Comparison of ENCODE assay signal across 14 mouse cellular contexts in the genomic region with DNA sequence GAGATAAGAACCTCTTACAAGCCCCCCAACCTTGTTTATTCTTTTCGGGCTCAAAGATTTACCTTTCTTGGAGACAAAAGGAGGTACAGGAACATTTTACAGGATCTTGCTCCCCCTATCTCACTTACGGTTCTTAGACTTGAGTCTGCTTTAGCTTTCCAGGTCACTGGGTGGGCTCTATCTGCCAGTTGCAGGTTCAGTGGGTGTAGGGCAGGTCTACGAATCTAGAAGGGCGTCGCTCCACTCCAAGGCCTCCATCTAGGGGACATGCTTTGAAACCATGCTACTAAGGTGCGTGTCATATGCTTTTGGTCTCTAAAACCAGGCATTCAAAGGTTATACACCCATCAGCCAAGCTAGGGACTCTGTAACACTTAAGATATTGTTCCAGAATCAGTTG. TPM values are rescaled to one million over a fixed set of nuclear protein-coding genes. Genes with fewer than 3 reads are reported as not detected.
DNase-seq lines count a peak whose midpoint lies in the region; ATAC-seq and TF ChIP-seq lines count a peak whose summit lies in the region.
"Had no signal": no experiment of that assay in that cellular context is flagged by ENCODE, and none has a peak within 500 bp of the region (broad histone marks: within the 10 kb centered on the region; RNA-seq: fewer than 3 reads in every experiment).

No protein-coding gene starts in this region.

- ATAC-seq in intestine, embryonic 15.5 days, result no peak
- no peak for ATAC-seq in intestine, embryonic 16.5 days
- no peak for ATAC-seq in forebrain, embryonic 16.5 days
- no peak for ATAC-seq in midbrain, embryonic 13.5 days
- ATAC-seq: inflammation-experienced regulatory T-cells, adult 6 months had no signal

- H3K36me3 ChIP-seq in intestine, embryonic 15.5 days, result no peaks in the 10 kb centered on the region
- 0 out of 2 replicates have a peak, but pooled peaks cover 6% of the 10 kb centered on the region for H3K36me3 ChIP-seq in intestine, embryonic 16.5 days (ENCODE audit: control insufficient read depth, insufficient read depth, low read length)
- H3K36me3 ChIP-seq in MEL (ENCODE audit: control insufficient read depth in 1 of 2, insufficient read depth in 2 of 2, low read length in 2 of 2), result peaks cover 1 to 35% of the 10 kb centered on the region in 2 experiments; a peak in 3 of 4 replicates
- H3K36me3 ChIP-seq in forebrain, embryonic 16.5 days (ENCODE audit: control insufficient read depth, insufficient read depth), result no peaks in the 10 kb centered on the region
- H3K36me3 ChIP-seq in midbrain, embryonic 13.5 days, result no peaks in the 10 kb centered on the region

- no peak; a peak in 1 of 4 replicates for TF ChIP-seq EP300 in MEL (IDR thresholded peaks at IDR 0.05; ENCODE audit: low read depth in 1 of 2, low read length in 2 of 2)

- DNase-seq in MEL (ENCODE audit: low read depth, low spot score), result peak; percentile 65
- no peak for DNase-seq in left cerebral cortex, adult 11 months (ENCODE audit: low spot score)
- no peak for DNase-seq in retina, postnatal 1 day
- DNase-seq: cerebellum, adult 11 months; kidney, postnatal 10 days; lung, embryonic 14.5 days; thymus, postnatal 4 days had no signal

- no peak for TF ChIP-seq RAD21 in MEL (IDR thresholded peaks at IDR 0.05; ENCODE audit: low read depth, low read length)

- WGBS in intestine, embryonic 15.5 days, result 63% methylated on average over 6 of the region's 6 CpGs
- WGBS in intestine, embryonic 16.5 days, result 43% methylated on average over 6 of the region's 6 CpGs
- 74% methylated on average over 6 of the region's 6 CpGs for WGBS in forebrain, embryonic 16.5 days
- 68% methylated on average over 6 of the region's 6 CpGs for WGBS in midbrain, embryonic 13.5 days

- H3K27ac ChIP-seq in intestine, embryonic 15.5 days, result 0 out of 2 replicates have a peak overlapping the region, but pooled peaks have one; percentile 2
- H3K27ac ChIP-seq in intestine, embryonic 16.5 days (ENCODE audit: low read length), result no peak overlapping the region
- peak overlapping the region; percentile 86 for H3K27ac ChIP-seq in MEL (ENCODE audit: control insufficient read depth, low read depth, low read length)
- H3K27ac ChIP-seq in forebrain, embryonic 16.5 days (ENCODE audit: low read length), result peak overlapping the region; percentile 4; the same call in 1 of the 2 replicates
- H3K27ac ChIP-seq in midbrain, embryonic 13.5 days, result peak overlapping the region; percentile 81
- H3K27ac ChIP-seq: embryonic facial prominence, embryonic 13.5 days had no signal

- no peaks in the 10 kb centered on the region for H3K79me2 ChIP-seq in MEL (ENCODE audit: control insufficient read depth, insufficient read depth, low read length, poor library complexity)

- no peak for TF ChIP-seq POLR2A in MEL (IDR thresholded peaks at IDR 0.05; ENCODE audit: control insufficient read depth in 1 of 2, insufficient read depth in 1 of 2, low read depth in 1 of 2, low read length in 2 of 2, poor library complexity in 1 of 2)

- no peaks in the 10 kb centered on the region for H3K27me3 ChIP-seq in intestine, embryonic 15.5 days (replicated peaks)
- no peaks in the 10 kb centered on the region for H3K27me3 ChIP-seq in intestine, embryonic 16.5 days (replicated peaks; ENCODE audit: control insufficient read depth, insufficient read depth, low read length)
- no peaks in the 10 kb centered on the region for H3K27me3 ChIP-seq in MEL (ENCODE audit: control insufficient read depth in 1 of 2, insufficient read depth in 2 of 2, low read length in 2 of 2)
- no peaks in the 10 kb centered on the region for H3K27me3 ChIP-seq in forebrain, embryonic 16.5 days (replicated peaks; ENCODE audit: control insufficient read depth, insufficient read depth, low read length)
- H3K27me3 ChIP-seq in midbrain, embryonic 13.5 days, result no peaks in the 10 kb centered on the region
- H3K27me3 ChIP-seq: embryonic facial prominence, embryonic 13.5 days had no signal

- H3K4me2 ChIP-seq in intestine, embryonic 15.5 days (replicated peaks), result no peak overlapping the region
- no peak overlapping the region for H3K4me2 ChIP-seq in intestine, embryonic 16.5 days (ENCODE audit: low read depth, low read length)
- H3K4me2 ChIP-seq in forebrain, embryonic 16.5 days (ENCODE audit: low read length), result no peak overlapping the region
- H3K4me2 ChIP-seq in midbrain, embryonic 13.5 days (replicated peaks), result no peak overlapping the region
- H3K4me2 ChIP-seq: embryonic facial prominence, embryonic 13.5 days; lung, embryonic 14.5 days had no signal

- no peak overlapping the region for H3K9ac ChIP-seq in intestine, embryonic 15.5 days
- H3K9ac ChIP-seq in intestine, embryonic 16.5 days (ENCODE audit: low read depth, low read length), result no peak overlapping the region
- H3K9ac ChIP-seq in MEL (ENCODE audit: control insufficient read depth, low read depth, low read length, poor library complexity, severe bottlenecking), result 0 out of 2 replicates have a peak overlapping the region, but pooled peaks have one; percentile 6
- H3K9ac ChIP-seq in forebrain, embryonic 16.5 days (replicated peaks; ENCODE audit: low read depth, low read length), result no peak overlapping the region
- H3K9ac ChIP-seq in midbrain, embryonic 13.5 days (replicated peaks), result no peak overlapping the region
- H3K9ac ChIP-seq: embryonic facial prominence, embryonic 13.5 days; lung, embryonic 14.5 days had no signal

- H3K4me1 ChIP-seq in intestine, embryonic 15.5 days (replicated peaks), result peaks cover 24% of the 10 kb centered on the region
- H3K4me1 ChIP-seq in intestine, embryonic 16.5 days (ENCODE audit: control insufficient read depth, insufficient read depth, low read length), result peaks cover 20% of the 10 kb centered on the region
- H3K4me1 ChIP-seq in MEL (ENCODE audit: control insufficient read depth in 1 of 2, insufficient read depth in 2 of 2, low read length in 2 of 2), result peaks cover 10 to 29% of the 10 kb centered on the region in 2 experiments
- H3K4me1 ChIP-seq in forebrain, embryonic 16.5 days (replicated peaks; ENCODE audit: control insufficient read depth, insufficient read depth, low read length), result peaks cover 8% of the 10 kb centered on the region
- peaks cover 40% of the 10 kb centered on the region for H3K4me1 ChIP-seq in midbrain, embryonic 13.5 days (replicated peaks)

- H3K4me3 ChIP-seq in intestine, embryonic 15.5 days (replicated peaks), result no peak overlapping the region
- H3K4me3 ChIP-seq in intestine, embryonic 16.5 days (ENCODE audit: low read length), result no peak overlapping the region
- no peak overlapping the region for H3K4me3 ChIP-seq in MEL (ENCODE audit: control insufficient read depth in 1 of 2, insufficient read depth in 1 of 2, low read depth in 2 of 2, low read length in 2 of 2)
- H3K4me3 ChIP-seq in forebrain, embryonic 16.5 days (replicated peaks; ENCODE audit: low read length), result no peak overlapping the region
- H3K4me3 ChIP-seq in midbrain, embryonic 13.5 days (replicated peaks), result no peak overlapping the region
- H3K4me3 ChIP-seq: embryonic facial prominence, embryonic 13.5 days; myocyte had no signal

- TF ChIP-seq CTCF in MEL (IDR thresholded peaks at IDR 0.05 in 2 of 3, conservative IDR thresholded peaks at IDR 0.05 in 1 of 3; ENCODE audit: control insufficient read depth in 1 of 3, insufficient read depth in 1 of 3, low read depth in 2 of 3, low read length in 3 of 3, poor library complexity in 1 of 3, severe bottlenecking in 1 of 3), result no peak

- H3K9me3 ChIP-seq in intestine, embryonic 15.5 days, result no peaks in the 10 kb centered on the region
- no peaks in the 10 kb centered on the region for H3K9me3 ChIP-seq in intestine, embryonic 16.5 days (ENCODE audit: control insufficient read depth, low read length)
- no peaks in the 10 kb centered on the region for H3K9me3 ChIP-seq in MEL (replicated peaks; ENCODE audit: insufficient read depth, low read length)
- H3K9me3 ChIP-seq in forebrain, embryonic 16.5 days (ENCODE audit: control insufficient read depth, low read length), result no peaks in the 10 kb centered on the region
- H3K9me3 ChIP-seq in midbrain, embryonic 13.5 days, result no peaks in the 10 kb centered on the region
- H3K9me3 ChIP-seq: embryonic facial prominence, embryonic 13.5 days had no signal

RNA-seq across cellular contexts. Expression of gene Vat1, which starts 18.2 kb away (rescaled TPM):
- polyA plus RNA-seq in intestine, embryonic 15.5 days (2015; fragmentation: Nextera tagmentation; extraction: Ambion mirVana), result 69.7 and 70.0 TPM in 2 replicates
- 69.9 and 88.2 TPM in 2 replicates for polyA plus RNA-seq in intestine, embryonic 16.5 days (2015; fragmentation: Nextera tagmentation; extraction: Ambion mirVana)
- total RNA-seq in MEL (2012; rRNA removed), result 43.9 and 49.5 TPM in 2 replicates
- 100 to 1,000 TPM in 1 of 2 experiments, not detected in 1; 125 TPM for polyA plus RNA-seq in MEL (2012; ENCODE audit: insufficient read depth in 1 of 2, insufficient read length in 2 of 2, low read depth in 1 of 2, low replicate concordance in 2 of 2, missing spikeins in 1 of 2)
- 65.5 and 79.5 TPM in 2 replicates for polyA plus RNA-seq in forebrain, embryonic 16.5 days (2015; fragmentation: Nextera tagmentation; extraction: Ambion mirVana)
- polyA plus RNA-seq in midbrain, embryonic 13.5 days (2015; fragmentation: Nextera tagmentation; extraction: Ambion mirVana), result 79.5 and 91.5 TPM in 2 replicates

RNA-seq across cellular contexts. Expression of gene Rnd2, which starts 19.4 kb away (rescaled TPM):
- polyA plus RNA-seq in intestine, embryonic 15.5 days (2015; fragmentation: Nextera tagmentation; extraction: Ambion mirVana), result 23.7 and 24.5 TPM in 2 replicates
- 21.0 and 22.1 TPM in 2 replicates for polyA plus RNA-seq in intestine, embryonic 16.5 days (2015; fragmentation: Nextera tagmentation; extraction: Ambion mirVana)
- 4.2 and 6.4 TPM in 2 replicates for total RNA-seq in MEL (2012; rRNA removed)
- 10 to 100 TPM in 1 of 2 experiments, not detected in 1; 18.6 TPM for polyA plus RNA-seq in MEL (2012; ENCODE audit: insufficient read depth in 1 of 2, insufficient read length in 2 of 2, low read depth in 1 of 2, low replicate concordance in 2 of 2, missing spikeins in 1 of 2)
- 91.6 and 95.8 TPM in 2 replicates for polyA plus RNA-seq in forebrain, embryonic 16.5 days (2015; fragmentation: Nextera tagmentation; extraction: Ambion mirVana)
- polyA plus RNA-seq in midbrain, embryonic 13.5 days (2015; fragmentation: Nextera tagmentation; extraction: Ambion mirVana), result 102 and 117 TPM in 2 replicates
- polyA plus RNA-seq: inflammation-experienced regulatory T-cells, adult 6 months had no signal

RNA-seq across cellular contexts. Expression of gene Ifi35, which starts 36.0 kb away (rescaled TPM):
- polyA plus RNA-seq in intestine, embryonic 15.5 days (2015; fragmentation: Nextera tagmentation; extraction: Ambion mirVana), result 23.9 and 24.5 TPM in 2 replicates
- polyA plus RNA-seq in intestine, embryonic 16.5 days (2015; fragmentation: Nextera tagmentation; extraction: Ambion mirVana), result 29.7 and 31.1 TPM in 2 replicates
- total RNA-seq in MEL (2012; rRNA removed), result 37.5 and 64.4 TPM in 2 replicates
- polyA plus RNA-seq in MEL (2012; ENCODE audit: insufficient read depth in 1 of 2, insufficient read length in 2 of 2, low read depth in 1 of 2, low replicate concordance in 2 of 2, missing spikeins in 1 of 2), result 100 to 1,000 TPM in 1 of 2 experiments, 10 to 100 TPM in 1; 35.5 to 146 TPM
- polyA plus RNA-seq in forebrain, embryonic 16.5 days (2015; fragmentation: Nextera tagmentation; extraction: Ambion mirVana), result 2.2 and 2.5 TPM in 2 replicates
- polyA plus RNA-seq in midbrain, embryonic 13.5 days (2015; fragmentation: Nextera tagmentation; extraction: Ambion mirVana), result 2.2 and 2.3 TPM in 2 replicates

RNA-seq across cellular contexts. Expression of gene Rpl27, which starts 42.1 kb away (rescaled TPM):
- polyA plus RNA-seq in intestine, embryonic 15.5 days (2015; fragmentation: Nextera tagmentation; extraction: Ambion mirVana), result 322 and 353 TPM in 2 replicates
- polyA plus RNA-seq in intestine, embryonic 16.5 days (2015; fragmentation: Nextera tagmentation; extraction: Ambion mirVana), result 251 and 288 TPM in 2 replicates
- 2,405 and 2,621 TPM in 2 replicates for total RNA-seq in MEL (2012; rRNA removed)
- 100 to 1,000 TPM in 1 of 2 experiments, not detected in 1; 595 TPM for polyA plus RNA-seq in MEL (2012; ENCODE audit: insufficient read depth in 1 of 2, insufficient read length in 2 of 2, low read depth in 1 of 2, low replicate concordance in 2 of 2, missing spikeins in 1 of 2)
- 219 and 239 TPM in 2 replicates for polyA plus RNA-seq in forebrain, embryonic 16.5 days (2015; fragmentation: Nextera tagmentation; extraction: Ambion mirVana)
- polyA plus RNA-seq in midbrain, embryonic 13.5 days (2015; fragmentation: Nextera tagmentation; extraction: Ambion mirVana), result 303 and 310 TPM in 2 replicates

RNA-seq across cellular contexts. Expression of gene Ptges3l, which starts 59.1 kb away (rescaled TPM):
- 11.7 TPM in 2 replicates for polyA plus RNA-seq in intestine, embryonic 15.5 days (2015; fragmentation: Nextera tagmentation; extraction: Ambion mirVana)
- 11.1 and 12.4 TPM in 2 replicates for polyA plus RNA-seq in intestine, embryonic 16.5 days (2015; fragmentation: Nextera tagmentation; extraction: Ambion mirVana)
- total RNA-seq in MEL (2012; rRNA removed), result 1.4 and 1.6 TPM in 2 replicates
- 1 to 10 TPM in 1 of 2 experiments, not detected in 1; 2.3 TPM for polyA plus RNA-seq in MEL (2012; ENCODE audit: insufficient read depth in 1 of 2, insufficient read length in 2 of 2, low read depth in 1 of 2, low replicate concordance in 2 of 2, missing spikeins in 1 of 2)
- polyA plus RNA-seq in forebrain, embryonic 16.5 days (2015; fragmentation: Nextera tagmentation; extraction: Ambion mirVana), result 2.0 TPM in 2 replicates
- 2.0 and 2.6 TPM in 2 replicates for polyA plus RNA-seq in midbrain, embryonic 13.5 days (2015; fragmentation: Nextera tagmentation; extraction: Ambion mirVana)
